Mouse (Mus musculus) intestine, embryonic 14.5 days (tissue): ENCODE results near the gene Meig1. TPM values are rescaled to one million over a fixed set of nuclear protein-coding genes. Genes with fewer than 3 reads are reported as not detected.

ENCODE experiments used
- ATAC-seq: fragments of 200-750 bp; cut with Nextera tagmentation; replicated peaks from 2 replicates; pipeline ENCODE4 v1.8.0; 2017; ENCODE audit warnings: low read depth, moderate number of reproducible peaks, moderate TSS enrichment, moderate library complexity; ENCODE audit not compliant: low FRiP score, low TSS enrichment
- DNase-seq: peaks from one replicate; pipeline ENCODE4 v3.0.0-alpha.2; 2018; ENCODE audit warnings: low spot score
- H3K27ac ChIP-seq: fragments of 300-500 bp; sonication (generic); 2 replicates; pipeline ENCODE4 v1.5.1; 2014; ENCODE audit warnings: low read depth, mild to moderate bottlenecking, control low read depth
- H3K27me3 ChIP-seq: fragments of 300-500 bp; sonication (generic); replicated peaks from 2 replicates; pipeline ENCODE4 v1.6.1; 2014; ENCODE audit warnings: low read length, control low read depth; ENCODE audit not compliant: control insufficient read depth, insufficient read depth
- H3K36me3 ChIP-seq: fragments of 300-500 bp; sonication (generic); 2 replicates; pipeline ENCODE4 v1.6.1; 2014; ENCODE audit warnings: low read length, control low read depth; ENCODE audit not compliant: control insufficient read depth, insufficient read depth
- H3K4me1 ChIP-seq: fragments of 300-500 bp; sonication (generic); replicated peaks from 2 replicates; pipeline ENCODE4 v1.6.1; 2014; ENCODE audit warnings: low read length, control low read depth, mixed read lengths; ENCODE audit not compliant: control insufficient read depth, insufficient read depth
- H3K4me2 ChIP-seq: fragments of 300-500 bp; sonication (generic); 2 replicates; pipeline ENCODE4 v1.6.1; 2014; ENCODE audit warnings: low read length
- H3K4me3 ChIP-seq: fragments of 300-500 bp; sonication (generic); 2 replicates; pipeline ENCODE4 v1.5.1; 2014; ENCODE audit warnings: low read depth, low read length, control low read depth, mixed read lengths
- H3K9ac ChIP-seq: fragments of 300-500 bp; sonication (generic); 2 replicates; pipeline ENCODE4 v1.6.1; 2014; ENCODE audit warnings: mild to moderate bottlenecking, low read length
- H3K9me3 ChIP-seq: fragments of 300-500 bp; sonication (generic); 2 replicates; pipeline ENCODE4 v1.6.1; 2016; ENCODE audit warnings: low read length, control low read depth; ENCODE audit not compliant: control insufficient read depth
- WGBS: fragments of 180-500 bp; shearing (Covaris S2); extraction: QIAGEN DNeasy Blood & Tissue Kit; methylation state at CpG from one replicate; pipeline ENCODE4 v1.1.7; 2014; 5-methylcytosine and 5-hydroxymethylcytosine counted together
- polyA plus RNA-seq: library from polyadenylated mRNA; unstranded; fragments of >200 nt; fragmentation: Nextera tagmentation; extraction: Ambion mirVana; gene quantifications from 2 replicates; pipeline ENCODE4 v1.2.1, GENCODE M21; 2014

Gene Meig1
- not detected in 2 replicates for polyA plus RNA-seq

GRCm38 (mm10) chr2:3422548-3422947, at the start of gene Meig1:
TSS of gene Meig1 (minus strand) at chr2:3422648.
- Histone ChIP-seq H3K9ac (no peak within 1 kb of the TSS), H3K4me2 (peak within 1 kb of the TSS; percentile 74; the same call in 1 of the 2 replicates), H3K27me3 (peaks cover 5% of the 10 kb centered on the region; the same call in 1 of the 2 replicates), H3K4me1 (no peaks in the 10 kb centered on the region), H3K4me3 (peak within 1 kb of the TSS; percentile 59; the same call in 1 of the 2 replicates), H3K36me3 (no peaks in the 10 kb centered on the region), H3K9me3 (no peaks in the 10 kb centered on the region), H3K27ac (no peak within 1 kb of the TSS)
- DNase-seq = no peak
- ATAC-seq = no peak
- WGBS = 74% methylated on average over 3 of the region's 3 CpGs

GRCm38 (mm10) chr2:3456590-3456989, 34.1 kb upstream of the Meig1 start:
- H3K4me3 ChIP-seq = no peak overlapping the region
- no peaks in the 10 kb centered on the region for H3K27me3 ChIP-seq
- peaks cover 43% of the 10 kb centered on the region for H3K36me3 ChIP-seq
- no peak for DNase-seq
- WGBS = 81% methylated on average over 4 of the region's 4 CpGs
- H3K4me1 ChIP-seq = no peaks in the 10 kb centered on the region
- ATAC-seq = no peak
- H3K9me3 ChIP-seq = no peaks in the 10 kb centered on the region
- H3K9ac ChIP-seq = no peak overlapping the region
- no peak overlapping the region for H3K4me2 ChIP-seq
- no peak overlapping the region for H3K27ac ChIP-seq

- H3K4me1 ChIP-seq = no peaks in the 10 kb centered on the region
- no peak overlapping the region for H3K4me3 ChIP-seq
- H3K27ac ChIP-seq = no peak overlapping the region
- no peaks in the 10 kb centered on the region for H3K27me3 ChIP-seq
- peaks cover 26% of the 10 kb centered on the region for H3K36me3 ChIP-seq
- H3K9me3 ChIP-seq = no peaks in the 10 kb centered on the region
- WGBS = 87% methylated on average over 3 of the region's 3 CpGs
- no peak overlapping the region for H3K4me2 ChIP-seq
- no peak overlapping the region for H3K9ac ChIP-seq
- no peak for ATAC-seq
- no peak for DNase-seq
Observed at GRCm38 (mm10) chr2:3453096-3453495, 30.6 kb upstream of the Meig1 start.

- H3K27me3 ChIP-seq = no peaks in the 10 kb centered on the region
Observed at GRCm38 (mm10) chr2:3449431-3449830, 27.0 kb upstream of the Meig1 start.

GRCm38 (mm10) chr2:3445984-3446383, 23.5 kb upstream of the Meig1 start:
- H3K36me3 ChIP-seq = 0 out of 2 replicates have a peak, but pooled peaks cover 4% of the 10 kb centered on the region
- H3K27ac ChIP-seq = no peak overlapping the region
- ATAC-seq (no peak), DNase-seq (no peak)
- no peak overlapping the region for H3K4me2 ChIP-seq
- WGBS = 79% methylated on average over 4 of the region's 4 CpGs
- H3K4me1 ChIP-seq = no peaks in the 10 kb centered on the region
- no peaks in the 10 kb centered on the region for H3K27me3 ChIP-seq
- H3K4me3 ChIP-seq = no peak overlapping the region
- H3K9ac ChIP-seq = no peak overlapping the region
- no peaks in the 10 kb centered on the region for H3K9me3 ChIP-seq

More at GRCm38 (mm10) chr2:3449431-3449830, 27.0 kb upstream of the Meig1 start:
- WGBS = 62% methylated on average over 2 of the region's 2 CpGs
- Histone ChIP-seq H3K4me1 (no peaks in the 10 kb centered on the region), H3K4me2 (no peak overlapping the region), H3K9ac (no peak overlapping the region), H3K36me3 (peaks cover 17% of the 10 kb centered on the region), H3K27ac (no peak overlapping the region), H3K4me3 (no peak overlapping the region), H3K9me3 (no peaks in the 10 kb centered on the region)
- ATAC-seq (no peak), DNase-seq (no peak)

GRCm38 (mm10) chr2:3444206-3444605, 21.8 kb upstream of the Meig1 start:
- Histone ChIP-seq H3K36me3 (0 out of 2 replicates have a peak, but pooled peaks cover 8% of the 10 kb centered on the region), H3K4me1 (no peaks in the 10 kb centered on the region), H3K27me3 (no peaks in the 10 kb centered on the region), H3K9ac (no peak overlapping the region), H3K4me2 (no peak overlapping the region), H3K9me3 (no peaks in the 10 kb centered on the region), H3K27ac (no peak overlapping the region), H3K4me3 (no peak overlapping the region)
- no peak for ATAC-seq
- DNase-seq = no peak
- WGBS = 52% methylated on average over 7 of the region's 7 CpGs

- Histone ChIP-seq H3K9ac (no peak overlapping the region), H3K27ac (no peak overlapping the region), H3K36me3 (peaks cover 8% of the 10 kb centered on the region; the same call in 1 of the 2 replicates), H3K9me3 (no peaks in the 10 kb centered on the region), H3K4me3 (no peak overlapping the region), H3K4me2 (no peak overlapping the region), H3K4me1 (no peaks in the 10 kb centered on the region), H3K27me3 (no peaks in the 10 kb centered on the region)
- ATAC-seq (no peak), DNase-seq (no peak)
- 62% methylated on average over 7 of the region's 7 CpGs for WGBS
Observed at GRCm38 (mm10) chr2:3437956-3438355, 15.5 kb upstream of the Meig1 start.

- H3K27me3 ChIP-seq = no peaks in the 10 kb centered on the region
- no peak for ATAC-seq
- 84% methylated on average over 6 of the region's 6 CpGs for WGBS
Observed at GRCm38 (mm10) chr2:3435369-3436061, 13.1 kb upstream of the Meig1 start.

GRCm38 (mm10) chr2:3430956-3431355, 8.5 kb upstream of the Meig1 start:
- DNase-seq (no peak), ATAC-seq (no peak)
- H3K9me3 ChIP-seq = no peaks in the 10 kb centered on the region
- H3K9ac ChIP-seq = no peak overlapping the region
- H3K27ac ChIP-seq = no peak overlapping the region
- no peaks in the 10 kb centered on the region for H3K36me3 ChIP-seq
- 74% methylated on average over 9 of the region's 9 CpGs for WGBS
- no peak overlapping the region for H3K4me3 ChIP-seq
- H3K4me1 ChIP-seq = no peaks in the 10 kb centered on the region
- no peak overlapping the region for H3K4me2 ChIP-seq
- no peaks in the 10 kb centered on the region for H3K27me3 ChIP-seq

More at GRCm38 (mm10) chr2:3435369-3436061, 13.1 kb upstream of the Meig1 start:
- Histone ChIP-seq H3K4me1 (no peaks in the 10 kb centered on the region), H3K4me3 (no peak overlapping the region), H3K9me3 (no peaks in the 10 kb centered on the region), H3K9ac (no peak overlapping the region), H3K27ac (no peak overlapping the region), H3K4me2 (no peak overlapping the region), H3K36me3 (no peaks in the 10 kb centered on the region; the same call in 1 of the 2 replicates)
- DNase-seq = no peak
